Mouse (Mus musculus) layer of hippocampus, postnatal 36 days (tissue): ENCODE measurements around the gene Gbgt1. TPM values are rescaled to one million over a fixed set of nuclear protein-coding genes. Genes with fewer than 3 reads are reported as not detected.

ENCODE experiments used
- DNase-seq, 2 experiments: peaks; one replicate each; pipeline ENCODE4 v3.0.0; 2022
- total RNA-seq, 2 experiments: library from RNA; stranded (reverse); gene quantifications; 2 replicates each; pipeline ENCODE4 v1.2.3; 2021

Gbgt1 gene
- total RNA-seq, 2 experiments from 2014 or later = 1.2 to 1.8 TPM

GRCm38 (mm10) chr2:28530311-28530710 is 33.6 kb downstream of the Gbgt1 start:
- no peak for DNase-seq

DNA sequence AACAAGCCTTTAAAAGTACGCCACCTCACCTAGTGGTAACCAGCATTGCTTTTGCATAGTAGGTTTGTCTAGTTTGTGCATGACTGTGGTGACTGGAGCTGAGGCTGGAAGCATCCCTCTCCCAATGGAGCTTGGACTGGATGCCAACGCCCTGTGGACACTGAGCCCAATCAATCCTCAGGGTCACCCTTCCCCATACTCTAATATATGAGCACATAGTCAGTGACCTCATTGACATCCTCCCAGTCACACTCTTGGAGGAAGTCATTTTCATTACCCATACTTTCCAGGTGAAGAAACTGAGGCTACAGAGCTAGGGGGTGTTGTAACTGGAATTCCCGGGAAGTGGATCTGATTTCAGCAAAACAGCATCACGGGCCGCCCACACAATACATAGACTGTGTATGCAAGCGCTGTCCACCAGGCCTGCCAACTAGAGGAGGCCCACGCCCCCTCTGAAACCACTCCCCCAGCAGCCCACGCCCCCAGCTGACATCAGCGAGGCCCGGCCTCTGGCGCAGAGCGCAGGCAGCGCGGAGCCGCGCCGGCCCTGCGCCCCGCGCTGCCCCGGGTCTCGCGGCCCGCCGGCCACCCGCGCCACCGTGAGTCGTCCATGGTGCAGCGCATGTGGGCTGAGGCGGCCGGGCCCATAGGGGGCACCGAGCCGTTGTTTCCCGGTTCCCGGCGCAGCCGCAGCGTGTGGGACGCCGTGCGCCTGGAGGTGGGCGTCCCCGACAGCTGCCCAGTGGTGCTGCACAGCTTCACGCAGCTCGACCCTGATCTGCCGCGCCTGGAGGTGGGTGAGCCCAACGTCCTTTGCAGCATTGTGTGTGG is 36.5 kb downstream of the Gbgt1 start:
- peak; percentile 89 to 90 for DNase-seq

- no peak for DNase-seq
Observed at GRCm38 (mm10) chr2:28533901-28534435, 37.3 kb downstream of the Gbgt1 start.

DNA sequence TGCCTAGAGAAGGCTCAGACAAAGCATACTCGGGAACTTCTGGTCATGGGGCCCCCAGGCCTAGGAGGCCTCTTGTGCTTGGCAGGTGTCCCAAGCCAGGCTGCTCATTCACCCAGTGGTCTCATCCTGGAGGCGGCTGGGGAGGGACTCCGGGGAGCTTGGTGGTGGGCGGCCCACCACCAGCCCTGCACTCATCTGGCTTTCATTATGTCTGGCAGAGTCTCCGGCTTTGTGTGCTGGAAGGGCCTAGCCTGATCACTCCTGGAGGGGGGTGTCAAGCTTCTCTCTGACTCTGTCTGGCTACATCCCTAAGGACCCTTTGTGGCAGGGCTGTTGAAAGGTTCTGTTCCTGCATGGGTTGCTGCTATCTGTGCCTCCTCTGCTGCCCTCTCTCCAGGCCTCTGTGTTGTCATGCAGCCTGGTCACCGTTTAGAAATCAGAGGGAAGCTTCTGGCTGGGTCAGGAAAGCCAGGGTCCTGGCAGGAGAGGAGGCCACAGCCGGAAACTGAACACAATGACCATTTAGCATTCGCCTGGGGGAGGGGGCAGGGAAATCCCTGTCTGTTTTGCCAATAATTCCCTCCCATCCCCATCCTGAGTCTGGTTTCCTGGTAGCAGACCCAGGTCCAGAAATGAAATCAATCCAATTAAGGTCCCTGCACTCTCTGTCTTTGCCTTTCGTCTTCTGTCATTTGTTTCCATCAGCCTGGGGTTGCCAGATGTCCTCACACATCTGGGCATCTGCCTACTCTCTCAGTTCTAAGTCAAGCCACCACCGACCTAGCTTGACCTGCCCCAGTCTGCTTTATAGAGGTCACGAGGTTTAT is 38.0 kb downstream of the Gbgt1 start:
- DNase-seq = no peak

DNA sequence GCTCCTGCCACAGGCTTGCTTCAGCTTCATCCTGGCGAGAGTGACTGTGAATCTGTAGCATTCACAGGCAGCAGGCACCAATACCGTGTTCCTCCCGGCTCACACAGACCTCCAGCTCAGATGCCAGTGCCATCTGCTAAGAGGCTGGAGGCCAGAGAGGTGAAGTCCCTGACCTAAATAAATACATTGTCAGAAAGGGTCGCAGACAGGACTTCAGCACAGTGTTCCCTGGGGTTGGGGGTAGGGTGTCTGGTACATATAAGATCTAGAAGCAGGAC is 38.5 kb downstream of the Gbgt1 start:
- no peak for DNase-seq

DNA sequence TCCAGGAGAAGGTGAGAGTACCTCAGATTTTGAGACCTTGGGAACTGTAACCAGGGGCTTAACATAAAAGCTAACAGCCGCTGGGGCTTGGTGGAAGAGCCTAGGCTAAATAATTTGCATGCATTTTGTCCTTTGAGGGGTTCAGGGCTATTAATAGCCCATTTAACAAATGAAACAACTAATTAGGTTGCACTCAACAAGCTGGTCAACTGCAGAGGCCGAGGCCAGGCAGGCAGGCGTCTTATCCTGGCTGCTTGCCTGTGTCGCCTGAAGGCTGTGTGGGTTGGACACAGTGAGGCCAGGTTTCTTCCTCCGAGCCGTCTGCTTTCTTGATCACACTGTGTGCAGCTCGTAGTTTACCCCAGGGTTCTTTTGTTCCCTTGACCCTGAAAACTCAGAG is 39.0 kb downstream of the Gbgt1 start:
- DNase-seq = peak in 1 of 2 experiments; percentile 68

- no peak for DNase-seq
Observed at GRCm38 (mm10) chr2:28536166-28536565, 39.5 kb downstream of the Gbgt1 start.

- DNase-seq = no peak
Observed at GRCm38 (mm10) chr2:28536766-28537633, 40.3 kb downstream of the Gbgt1 start.

GRCm38 (mm10) chr2:28537634-28537920 is 40.9 kb downstream of the Gbgt1 start:
- no peak for DNase-seq

DNA sequence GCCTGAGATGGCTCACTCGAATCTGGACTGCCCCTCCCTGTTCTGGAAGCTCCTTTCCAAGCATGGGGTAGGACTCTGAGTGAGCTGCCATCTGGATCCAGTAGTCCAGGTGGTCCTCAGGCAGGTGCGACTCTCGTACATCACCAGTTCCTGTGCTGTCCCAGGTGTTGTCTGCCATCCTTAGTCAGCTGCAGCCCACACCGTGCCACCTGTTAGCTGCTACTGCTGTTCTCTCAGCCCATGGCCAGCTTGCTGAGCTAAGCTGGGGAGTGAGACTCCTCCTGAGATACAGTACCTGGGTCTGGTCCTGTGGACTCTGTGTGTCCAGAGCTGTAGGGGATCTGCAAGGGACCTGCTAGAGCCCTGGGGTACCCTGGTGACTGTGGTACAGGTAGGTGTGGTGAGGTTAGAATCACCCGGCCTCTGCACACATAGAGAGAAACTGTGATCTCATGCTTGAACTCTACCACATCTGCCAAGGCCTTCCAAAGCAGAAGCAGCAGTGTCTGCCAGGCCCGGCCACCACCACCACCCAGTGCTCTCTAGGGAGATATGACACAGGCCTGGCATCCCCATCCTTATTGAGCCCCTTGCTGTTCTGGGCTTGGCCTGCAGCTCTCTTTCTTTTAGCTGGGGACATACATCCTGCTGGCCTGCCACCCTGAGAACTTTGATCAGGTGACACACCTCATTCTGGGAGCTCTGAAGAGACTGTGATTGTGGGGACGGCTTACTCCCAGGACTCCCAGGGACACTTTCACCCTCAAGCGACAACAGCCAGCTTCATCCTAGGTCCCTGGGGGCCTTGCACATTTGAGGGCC is 41.5 kb downstream of the Gbgt1 start:
- DNase-seq = no peak

- DNase-seq = no peak
Observed at GRCm38 (mm10) chr2:28538817-28539128, 42.1 kb downstream of the Gbgt1 start.

DNA sequence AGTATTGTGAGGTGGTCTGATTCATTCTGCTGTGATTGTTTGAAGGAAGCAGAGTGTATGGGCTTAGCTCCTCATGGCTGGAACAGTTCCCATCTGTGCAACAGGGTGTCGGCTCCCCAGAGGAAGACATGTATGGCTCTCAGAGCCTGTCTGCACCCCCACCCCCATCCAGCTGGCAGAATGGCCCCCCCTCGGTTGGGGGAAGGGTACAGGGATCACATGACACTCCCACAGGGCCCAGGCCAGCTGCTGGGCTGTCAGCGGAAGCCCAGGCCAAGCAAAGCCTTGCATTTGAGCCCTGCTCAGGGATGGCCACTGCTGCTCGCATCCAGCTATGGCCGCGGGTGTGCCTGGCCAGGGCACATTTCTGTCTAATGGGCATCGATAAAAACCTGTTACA is 42.5 kb downstream of the Gbgt1 start:
- DNase-seq = peak; percentile 74 to 76

- DNase-seq = no peak
Observed at GRCm38 (mm10) chr2:28539949-28540348, 43.3 kb downstream of the Gbgt1 start.

GRCm38 (mm10) chr2:28540587-28541227 is 44.0 kb downstream of the Gbgt1 start:
- DNase-seq = no peak

GRCm38 (mm10) chr2:28543894-28544293 is 47.2 kb downstream of the Gbgt1 start:
- DNase-seq = peak; percentile 60 to 69

DNA sequence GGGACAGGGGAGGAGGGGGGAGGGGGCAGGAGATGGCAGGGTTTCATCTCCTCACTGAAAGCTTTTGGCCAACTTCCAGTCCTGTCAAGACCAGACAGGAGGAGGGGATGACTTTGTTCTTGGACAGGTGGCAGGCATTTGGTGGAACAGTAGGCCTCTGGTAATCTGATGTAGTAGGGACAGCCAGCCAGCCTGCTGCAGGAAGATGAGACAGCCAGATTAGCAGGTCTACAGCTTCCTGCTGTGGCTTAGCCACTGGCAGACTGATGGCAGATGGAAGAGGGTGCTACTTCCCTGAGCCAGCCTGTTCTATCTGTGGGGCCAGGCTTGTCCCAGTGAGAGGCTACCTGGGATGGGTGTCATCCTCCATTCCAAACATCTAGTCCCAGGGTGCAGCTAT is 49.3 kb downstream of the Gbgt1 start:
- no peak for DNase-seq

DNA sequence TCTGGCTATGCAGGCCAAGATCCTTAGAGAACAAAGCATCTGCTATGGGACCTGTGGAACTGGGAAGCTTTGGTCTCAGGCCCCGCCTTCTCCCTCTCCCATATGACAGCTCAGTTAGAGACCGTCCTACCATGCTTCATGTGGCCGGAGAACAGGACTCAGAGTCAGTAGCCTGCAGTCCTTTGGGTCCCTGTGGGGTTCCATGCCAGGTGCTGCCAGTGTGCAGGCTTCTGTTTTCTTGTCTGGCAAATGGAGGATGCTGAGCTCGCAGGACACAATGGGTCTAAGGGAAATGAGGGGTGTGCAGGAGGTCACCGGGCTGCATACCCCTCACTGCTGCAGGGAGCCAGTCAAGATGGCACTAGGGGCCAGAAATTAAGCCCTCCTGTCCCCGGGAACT is 49.9 kb downstream of the Gbgt1 start:
- no peak for DNase-seq

- DNase-seq = peak; percentile 72 to 78
Observed at GRCm38 (mm10) chr2:28547237-28548172, 50.8 kb downstream of the Gbgt1 start.

DNA sequence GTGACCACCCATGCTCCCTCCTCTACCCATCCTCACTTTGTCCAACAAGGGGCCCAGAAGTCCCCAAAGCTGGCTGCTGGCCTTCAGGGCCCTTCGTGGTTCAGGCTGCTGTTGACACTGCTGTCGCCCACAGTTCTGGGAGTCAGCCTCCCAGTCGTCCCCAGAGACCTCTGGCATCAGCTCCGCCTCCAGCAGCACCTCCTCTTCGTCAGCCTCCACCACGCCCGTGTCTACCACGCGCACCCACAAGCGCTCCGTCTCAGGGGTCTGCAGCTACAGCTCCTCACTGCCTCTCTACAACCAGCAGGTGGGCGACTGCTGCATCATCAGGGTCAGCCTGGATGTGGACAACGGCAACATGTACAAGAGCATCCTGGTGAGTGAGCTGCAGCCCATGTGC is 52.5 kb downstream of the Gbgt1 start:
- no peak for DNase-seq

DNA sequence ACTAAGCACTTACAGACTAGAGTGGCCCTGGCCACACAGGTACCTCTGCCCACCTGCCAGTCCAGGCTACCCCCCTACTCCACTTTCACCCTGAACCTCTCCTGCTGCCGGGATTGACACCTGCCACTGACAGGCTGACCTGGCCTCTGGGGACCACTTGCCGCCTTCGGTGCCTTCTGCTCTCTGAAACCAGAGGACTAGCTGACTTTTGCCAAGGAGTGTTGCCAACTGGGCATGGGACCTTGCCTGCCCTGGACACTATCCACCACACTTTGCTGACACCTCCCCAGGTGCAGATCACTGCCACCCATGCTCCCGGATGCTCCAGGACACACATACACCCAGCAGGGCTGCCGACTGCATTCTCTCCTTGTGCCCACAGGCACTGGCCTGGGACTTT is 55.6 kb downstream of the Gbgt1 start:
- DNase-seq = no peak
